Mouse (Mus musculus): ENCODE results near the gene Gpc5. TPM values are rescaled to one million over a fixed set of nuclear protein-coding genes. Genes with fewer than 3 reads are reported as not detected.

The Gpc5 gene
- polyA plus RNA-seq, 1 experiment from 2014 or later, result 0.29 TPM

GRCm38 (mm10) chr14:115414545-115414944 lies 322.5 kb downstream of the Gpc5 start:
- no peaks in the 10 kb centered on the region for H3K4me1 ChIP-seq (ENCODE audit: insufficient read depth)
- DNase-seq (no peak), ATAC-seq (ENCODE audit: insufficient read depth) (no peak)
- no peak overlapping the region for H3K4me3 ChIP-seq (ENCODE audit: low read depth, low read length)
- no peaks in the 10 kb centered on the region for H3K36me3 ChIP-seq (ENCODE audit: insufficient read depth)
- TF ChIP-seq CTCF (IDR thresholded peaks at IDR 0.05; ENCODE audit: low read depth), result no peak
- H3K9me3 ChIP-seq (ENCODE audit: low read depth, low read length), result no peaks in the 10 kb centered on the region
- no peak overlapping the region for H3K27ac ChIP-seq (ENCODE audit: low read depth)
- WGBS, result 75% methylated on average over 5 of the region's 5 CpGs
- no peak overlapping the region for H3K9ac ChIP-seq
- no peak overlapping the region for H3K4me2 ChIP-seq
- no peaks in the 10 kb centered on the region for H3K27me3 ChIP-seq (ENCODE audit: insufficient read depth, low read length)

GRCm38 (mm10) chr14:115431967-115432366 lies 340.0 kb downstream of the Gpc5 start:
- H3K36me3 ChIP-seq (ENCODE audit: insufficient read depth), result no peaks in the 10 kb centered on the region

GRCm38 (mm10) chr14:115432368-115432767 lies 340.4 kb downstream of the Gpc5 start:
- Histone ChIP-seq H3K9ac (no peak overlapping the region), H3K27me3 (ENCODE audit: insufficient read depth, low read length) (no peaks in the 10 kb centered on the region), H3K4me1 (ENCODE audit: insufficient read depth) (no peaks in the 10 kb centered on the region), H3K4me2 (no peak overlapping the region), H3K9me3 (ENCODE audit: low read depth, low read length) (no peaks in the 10 kb centered on the region), H3K36me3 (ENCODE audit: insufficient read depth) (no peaks in the 10 kb centered on the region), H3K4me3 (ENCODE audit: low read depth, low read length) (no peak overlapping the region), H3K27ac (ENCODE audit: low read depth) (no peak overlapping the region)
- TF ChIP-seq CTCF (IDR thresholded peaks at IDR 0.05; ENCODE audit: low read depth), result no peak
- no peak for DNase-seq
- 44% methylated on average over 3 of the region's 3 CpGs for WGBS
- ATAC-seq (ENCODE audit: insufficient read depth), result no peak

More at GRCm38 (mm10) chr14:115431967-115432366, 340.0 kb downstream of the Gpc5 start:
- Histone ChIP-seq H3K27ac (ENCODE audit: low read depth) (no peak overlapping the region), H3K4me3 (ENCODE audit: low read depth, low read length) (no peak overlapping the region), H3K9me3 (ENCODE audit: low read depth, low read length) (no peaks in the 10 kb centered on the region), H3K4me2 (no peak overlapping the region), H3K9ac (no peak overlapping the region), H3K27me3 (ENCODE audit: insufficient read depth, low read length) (no peaks in the 10 kb centered on the region), H3K4me1 (ENCODE audit: insufficient read depth) (no peaks in the 10 kb centered on the region)
- no peak for ATAC-seq (ENCODE audit: insufficient read depth)
- no peak for TF ChIP-seq CTCF (IDR thresholded peaks at IDR 0.05; ENCODE audit: low read depth)
- no peak for DNase-seq
- WGBS, result 41% methylated on average over 3 of the region's 3 CpGs

GRCm38 (mm10) chr14:115436617-115437016 lies 344.6 kb downstream of the Gpc5 start:
- 33% methylated on average over 2 of the region's 2 CpGs for WGBS
- peak; percentile 15 for DNase-seq
- ATAC-seq (ENCODE audit: insufficient read depth), result no peak; the same call in 1 of the 2 replicates
- no peaks in the 10 kb centered on the region for H3K27me3 ChIP-seq (ENCODE audit: insufficient read depth, low read length)
- H3K4me3 ChIP-seq (ENCODE audit: low read depth, low read length), result no peak overlapping the region
- H3K27ac ChIP-seq (ENCODE audit: low read depth), result no peak overlapping the region
- H3K36me3 ChIP-seq (ENCODE audit: insufficient read depth), result no peaks in the 10 kb centered on the region
- H3K9ac ChIP-seq, result no peak overlapping the region
- no peaks in the 10 kb centered on the region for H3K4me1 ChIP-seq (ENCODE audit: insufficient read depth)
- H3K4me2 ChIP-seq, result no peak overlapping the region
- no peak for TF ChIP-seq CTCF (IDR thresholded peaks at IDR 0.05; ENCODE audit: low read depth)
- no peaks in the 10 kb centered on the region for H3K9me3 ChIP-seq (ENCODE audit: low read depth, low read length)

GRCm38 (mm10) chr14:115444789-115445770 lies 353.1 kb downstream of the Gpc5 start:
- Histone ChIP-seq H3K27ac (ENCODE audit: low read depth) (no peak overlapping the region), H3K4me3 (ENCODE audit: low read depth, low read length) (no peak overlapping the region), H3K36me3 (ENCODE audit: insufficient read depth) (no peaks in the 10 kb centered on the region), H3K27me3 (ENCODE audit: insufficient read depth, low read length) (no peaks in the 10 kb centered on the region), H3K4me1 (ENCODE audit: insufficient read depth) (no peaks in the 10 kb centered on the region), H3K4me2 (no peak overlapping the region), H3K9ac (no peak overlapping the region), H3K9me3 (ENCODE audit: low read depth, low read length) (no peaks in the 10 kb centered on the region)
- DNase-seq (no peak), ATAC-seq (ENCODE audit: insufficient read depth) (no peak)
- no peak for TF ChIP-seq CTCF (IDR thresholded peaks at IDR 0.05; ENCODE audit: low read depth)
- 77% methylated on average over 10 of the region's 10 CpGs for WGBS

- peak; percentile 15 for DNase-seq
- H3K27me3 ChIP-seq (ENCODE audit: insufficient read depth, low read length), result no peaks in the 10 kb centered on the region
- TF ChIP-seq CTCF (IDR thresholded peaks at IDR 0.05; ENCODE audit: low read depth), result peak; percentile 33; the same call in 1 of the 2 replicates
- no peak overlapping the region for H3K4me3 ChIP-seq (ENCODE audit: low read depth, low read length)
- no peaks in the 10 kb centered on the region for H3K36me3 ChIP-seq (ENCODE audit: insufficient read depth)
- no peaks in the 10 kb centered on the region for H3K9me3 ChIP-seq (ENCODE audit: low read depth, low read length)
- H3K4me2 ChIP-seq, result no peak overlapping the region
- no peak overlapping the region for H3K9ac ChIP-seq
- H3K4me1 ChIP-seq (ENCODE audit: insufficient read depth), result no peaks in the 10 kb centered on the region
- WGBS, result 49% methylated on average over 2 of the region's 2 CpGs
- no peak overlapping the region for H3K27ac ChIP-seq (ENCODE audit: low read depth)
- no peak for ATAC-seq (ENCODE audit: insufficient read depth)
Observed at GRCm38 (mm10) chr14:115450938-115451337, 358.9 kb downstream of the Gpc5 start.

GRCm38 (mm10) chr14:115467960-115468359 lies 375.9 kb downstream of the Gpc5 start:
- Histone ChIP-seq H3K36me3 (ENCODE audit: insufficient read depth) (no peaks in the 10 kb centered on the region), H3K4me1 (ENCODE audit: insufficient read depth) (no peaks in the 10 kb centered on the region), H3K9me3 (ENCODE audit: low read depth, low read length) (no peaks in the 10 kb centered on the region), H3K4me3 (ENCODE audit: low read depth, low read length) (no peak overlapping the region), H3K27ac (ENCODE audit: low read depth) (no peak overlapping the region), H3K9ac (no peak overlapping the region), H3K4me2 (no peak overlapping the region), H3K27me3 (ENCODE audit: insufficient read depth, low read length) (no peaks in the 10 kb centered on the region)
- TF ChIP-seq CTCF (IDR thresholded peaks at IDR 0.05; ENCODE audit: low read depth), result peak; percentile 46
- ATAC-seq (ENCODE audit: insufficient read depth), result peak; percentile 60; the same call in 1 of the 2 replicates
- WGBS, result 50% methylated on average over 5 of the region's 5 CpGs
- DNase-seq, result peak; percentile 72

All from lung, embryonic 14.5 days (tissue).